Mouse (Mus musculus): ENCODE data around the gene Gjc3.
A peak's percentile ranks its signal among the peaks of the same experiment; 100 is the strongest.

GRCm38 (mm10) chr5:137973161-137973560, 10.3 kb upstream of the Gjc3 start:
- TF ChIP-seq ZKSCAN1 (IDR thresholded peaks at IDR 0.05; ENCODE audit: borderline replicate concordance, low read depth, low read length) (no peak), POLR2A (IDR thresholded peaks at IDR 0.05; ENCODE audit: low read depth, low read length) (no peak), MAX (IDR thresholded peaks at IDR 0.05; ENCODE audit: low read length) (no peak), CTCF (conservative IDR thresholded peaks at IDR 0.05 in 1 of 2, IDR thresholded peaks at IDR 0.05 in 1 of 2; ENCODE audit: low read depth in 2 of 2, low read length in 2 of 2) (peak in 1 of 2 experiments; percentile 66; a peak in 3 of 4 replicates), KAT2A (IDR thresholded peaks at IDR 0.05; ENCODE audit: insufficient replicate concordance, low read length) (no peak), RAD21 (IDR thresholded peaks at IDR 0.05; ENCODE audit: low read depth, low read length) (peak; percentile 49)

All from CH12.LX (cell line).